Mouse (Mus musculus): ENCODE data around the gene Psmb11. TPM values are rescaled to one million over a fixed set of nuclear protein-coding genes. Genes with fewer than 3 reads are reported as not detected.

The Psmb11 gene
- polyA plus RNA-seq, 1 experiment from 2014 or later, result not detected

- Histone ChIP-seq H3K9ac (replicated peaks; ENCODE audit: low read length) (no peak overlapping the region), H3K4me1 (ENCODE audit: control insufficient read depth, insufficient read depth, low read length) (no peaks in the 10 kb centered on the region), H3K4me2 (ENCODE audit: low read length) (no peak overlapping the region), H3K9me3 (ENCODE audit: control insufficient read depth, low read length) (no peaks in the 10 kb centered on the region), H3K36me3 (ENCODE audit: control insufficient read depth, insufficient read depth, low read length) (peaks cover 77% of the 10 kb centered on the region), H3K27me3 (ENCODE audit: control insufficient read depth, insufficient read depth, low read length) (no peaks in the 10 kb centered on the region), H3K4me3 (replicated peaks; ENCODE audit: low read depth, low read length) (no peak overlapping the region), H3K27ac (replicated peaks; ENCODE audit: low read depth, low read length) (no peak overlapping the region)
- ATAC-seq (ENCODE audit: low FRiP score, low TSS enrichment), result no peak
- DNase-seq, result no peak
- WGBS, result 89% methylated on average over 2 of the region's 2 CpGs
These were observed 53.1 kb downstream of the Psmb11 start for GRCm38 (mm10) chr14:54674317-54674716.

DNA sequence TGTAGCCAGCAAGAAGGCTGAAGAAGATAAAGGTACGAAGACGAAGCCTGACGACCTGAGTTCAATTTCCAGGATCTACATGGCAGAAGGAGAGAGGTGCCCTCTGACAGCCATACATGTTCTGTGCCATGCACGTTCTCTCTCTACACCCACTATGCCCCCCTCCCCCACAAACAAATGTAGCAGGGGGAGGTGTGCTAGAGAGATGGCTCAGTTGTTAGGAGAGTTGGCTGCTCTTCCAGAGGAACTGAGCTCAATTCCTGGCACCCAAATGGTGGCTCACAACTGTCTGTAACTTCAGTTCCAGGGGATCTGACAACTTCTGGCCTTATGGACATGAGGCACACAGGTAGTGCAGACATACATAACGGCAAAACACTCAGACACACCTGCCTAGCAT lies 55.1 kb downstream of the Psmb11 start:
- Histone ChIP-seq H3K36me3 (ENCODE audit: control insufficient read depth, insufficient read depth, low read length) (peaks cover 70% of the 10 kb centered on the region), H3K9ac (replicated peaks; ENCODE audit: low read length) (no peak overlapping the region), H3K27ac (replicated peaks; ENCODE audit: low read depth, low read length) (no peak overlapping the region), H3K4me2 (ENCODE audit: low read length) (no peak overlapping the region), H3K4me3 (replicated peaks; ENCODE audit: low read depth, low read length) (no peak overlapping the region), H3K27me3 (ENCODE audit: control insufficient read depth, insufficient read depth, low read length) (no peaks in the 10 kb centered on the region), H3K9me3 (ENCODE audit: control insufficient read depth, low read length) (no peaks in the 10 kb centered on the region), H3K4me1 (ENCODE audit: control insufficient read depth, insufficient read depth, low read length) (no peaks in the 10 kb centered on the region)
- WGBS, result 91% methylated on average over 5 of the region's 5 CpGs
- DNase-seq, result no peak
- no peak for ATAC-seq (ENCODE audit: low FRiP score, low TSS enrichment)

- Histone ChIP-seq H3K27me3 (ENCODE audit: control insufficient read depth, insufficient read depth, low read length) (no peaks in the 10 kb centered on the region), H3K27ac (replicated peaks; ENCODE audit: low read depth, low read length) (no peak overlapping the region), H3K4me3 (replicated peaks; ENCODE audit: low read depth, low read length) (no peak overlapping the region), H3K9me3 (ENCODE audit: control insufficient read depth, low read length) (no peaks in the 10 kb centered on the region), H3K36me3 (ENCODE audit: control insufficient read depth, insufficient read depth, low read length) (peaks cover 78% of the 10 kb centered on the region), H3K9ac (replicated peaks; ENCODE audit: low read length) (no peak overlapping the region), H3K4me1 (ENCODE audit: control insufficient read depth, insufficient read depth, low read length) (no peaks in the 10 kb centered on the region; the same call in 1 of the 2 replicates), H3K4me2 (ENCODE audit: low read length) (no peak overlapping the region)
- 89% methylated on average over 16 of the region's 16 CpGs for WGBS
- ATAC-seq (ENCODE audit: low FRiP score, low TSS enrichment), result no peak
- DNase-seq, result no peak
These were observed 57.5 kb downstream of the Psmb11 start for GRCm38 (mm10) chr14:54678657-54679304.

MicroRNA genes within 50 kb of the gene (microRNA counts, 519-probe panel; counts per million panel counts)
- microRNA mmu-miR-686, result not detected

Small RNA genes lying within 50 kb of the gene (microRNA-seq; reads per million reads assigned to microRNA genes)
- gene Mir686 (not detected), gene Mir6948 (0.59 reads per million)

Other genes starting within 250 kb of the Psmb11 start
- gene Slc7a7, start 203.7 kb upstream of the Psmb11 start, polyA plus RNA-seq (2014; fragmentation: Nextera tagmentation; extraction: Ambion mirVana), result 3.5 and 4.0 TPM in 2 replicates
- gene Mrpl52, start 194.5 kb upstream of the Psmb11 start, polyA plus RNA-seq (2014; fragmentation: Nextera tagmentation; extraction: Ambion mirVana), result 293 and 337 TPM in 2 replicates
- gene Mmp14, start 189.8 kb upstream of the Psmb11 start, polyA plus RNA-seq (2014; fragmentation: Nextera tagmentation; extraction: Ambion mirVana), result 36.2 and 58.5 TPM in 2 replicates
- gene Lrp10, start 157.3 kb upstream of the Psmb11 start, polyA plus RNA-seq (2014; fragmentation: Nextera tagmentation; extraction: Ambion mirVana), result 26.1 and 27.5 TPM in 2 replicates
- gene Rem2, start 145.3 kb upstream of the Psmb11 start, polyA plus RNA-seq (2014; fragmentation: Nextera tagmentation; extraction: Ambion mirVana), result 37.2 and 44.6 TPM in 2 replicates
- 76.9 and 92.5 TPM in 2 replicates for gene Prmt5, start 103.9 kb upstream of the Psmb11 start, polyA plus RNA-seq (2014; fragmentation: Nextera tagmentation; extraction: Ambion mirVana)
- 13.3 and 14.7 TPM in 2 replicates for gene Haus4, start 66.8 kb upstream of the Psmb11 start, polyA plus RNA-seq (2014; fragmentation: Nextera tagmentation; extraction: Ambion mirVana)
- 3.6 and 4.8 TPM in 2 replicates for gene Ajuba, start 43.9 kb upstream of the Psmb11 start, polyA plus RNA-seq (2014; fragmentation: Nextera tagmentation; extraction: Ambion mirVana)
- gene 4931414P19Rik, start 15.4 kb upstream of the Psmb11 start, polyA plus RNA-seq (2014; fragmentation: Nextera tagmentation; extraction: Ambion mirVana), result 5.4 and 6.1 TPM in 2 replicates
- 409 and 454 TPM in 2 replicates for gene Psmb5, start 3.4 kb upstream of the Psmb11 start, polyA plus RNA-seq (2014; fragmentation: Nextera tagmentation; extraction: Ambion mirVana)
- not detected in 2 replicates for gene Gm17606, start 19.5 kb downstream of the Psmb11 start, polyA plus RNA-seq (2014; fragmentation: Nextera tagmentation; extraction: Ambion mirVana)
- 11.6 and 12.4 TPM in 2 replicates for gene Cdh24, start 19.9 kb downstream of the Psmb11 start, polyA plus RNA-seq (2014; fragmentation: Nextera tagmentation; extraction: Ambion mirVana)
- gene 1700123O20Rik, start 64.8 kb downstream of the Psmb11 start, polyA plus RNA-seq (2014; fragmentation: Nextera tagmentation; extraction: Ambion mirVana), result 74.0 and 79.1 TPM in 2 replicates
- gene Acin1, start 65.5 kb downstream of the Psmb11 start, polyA plus RNA-seq (2014; fragmentation: Nextera tagmentation; extraction: Ambion mirVana), result 128 and 143 TPM in 2 replicates
- 0.20 TPM in 2 replicates for gene Gm29776, start 77.4 kb downstream of the Psmb11 start, polyA plus RNA-seq (2014; fragmentation: Nextera tagmentation; extraction: Ambion mirVana)
- not detected in 2 replicates for gene Cebpe, start 90.7 kb downstream of the Psmb11 start, polyA plus RNA-seq (2014; fragmentation: Nextera tagmentation; extraction: Ambion mirVana)
- 5.7 and 7.6 TPM in 2 replicates for gene Slc7a8, start 160.5 kb downstream of the Psmb11 start, polyA plus RNA-seq (2014; fragmentation: Nextera tagmentation; extraction: Ambion mirVana)
- gene Rnf212b, start 192.7 kb downstream of the Psmb11 start, polyA plus RNA-seq (2014; fragmentation: Nextera tagmentation; extraction: Ambion mirVana), result not detected in 2 replicates
- 6.0 and 9.4 TPM in 2 replicates for gene Homez, start 249.5 kb downstream of the Psmb11 start, polyA plus RNA-seq (2014; fragmentation: Nextera tagmentation; extraction: Ambion mirVana)

Data from midbrain, embryonic 14.5 days (tissue).